Mouse (Mus musculus): ENCODE results near the gene Ube2q2.

GRCm38 (mm10) chr9:55149499-55150278 lies 1.0 kb downstream of the Ube2q2 start:
- TF ChIP-seq SIN3A (IDR thresholded peaks at IDR 0.05; ENCODE audit: low read length): no peak
- TF ChIP-seq E2F4 (IDR thresholded peaks at IDR 0.05; ENCODE audit: insufficient replicate concordance, low read depth, low read length): no peak
- no peak for TF ChIP-seq CTCF (conservative IDR thresholded peaks at IDR 0.05 in 1 of 2, IDR thresholded peaks at IDR 0.05 in 1 of 2; ENCODE audit: low read depth in 2 of 2, low read length in 2 of 2)
- TF ChIP-seq POLR2A (IDR thresholded peaks at IDR 0.05; ENCODE audit: low read depth, low read length): no peak
- no peak for TF ChIP-seq JUND (conservative IDR thresholded peaks at IDR 0.05; ENCODE audit: low read depth, low read length)
- no peak for TF ChIP-seq CHD2 (IDR thresholded peaks at IDR 0.05; ENCODE audit: low read length)
- TF ChIP-seq ZC3H11A (IDR thresholded peaks at IDR 0.05; ENCODE audit: low read depth, low read length): no peak
- TF ChIP-seq ZNF384 (IDR thresholded peaks at IDR 0.05; ENCODE audit: low read depth, low read length): no peak
